Mouse (Mus musculus): ENCODE data around the gene Cib1. TPM values are rescaled to one million over a fixed set of nuclear protein-coding genes. Genes with fewer than 3 reads are reported as not detected.

Gene Cib1
- polyA plus RNA-seq, 1 experiment = 25.7 TPM

- DNase-seq (ENCODE audit: low read depth) = no peak
- TF ChIP-seq CTCF (IDR thresholded peaks at IDR 0.05; ENCODE audit: borderline replicate concordance, extremely low read depth, insufficient read depth, insufficient read length) (no peak), POLR2A (IDR thresholded peaks at IDR 0.05; ENCODE audit: borderline replicate concordance, extremely low read depth, insufficient read depth, insufficient read length, poor library complexity, severe bottlenecking) (no peak)
Measured at GRCm38 (mm10) chr7:80231971-80232488, 583 bp downstream of the Cib1 start.

GRCm38 (mm10) chr7:80230196-80230595 lies 2.4 kb downstream of the Cib1 start:
- DNase-seq (ENCODE audit: low read depth) = no peak
- TF ChIP-seq POLR2A (IDR thresholded peaks at IDR 0.05; ENCODE audit: borderline replicate concordance, extremely low read depth, insufficient read depth, insufficient read length, poor library complexity, severe bottlenecking) (no peak), CTCF (IDR thresholded peaks at IDR 0.05; ENCODE audit: borderline replicate concordance, extremely low read depth, insufficient read depth, insufficient read length) (no peak)

- no peak for TF ChIP-seq CTCF (IDR thresholded peaks at IDR 0.05; ENCODE audit: borderline replicate concordance, extremely low read depth, insufficient read depth, insufficient read length)
- no peak for TF ChIP-seq POLR2A (IDR thresholded peaks at IDR 0.05; ENCODE audit: borderline replicate concordance, extremely low read depth, insufficient read depth, insufficient read length, poor library complexity, severe bottlenecking)
- no peak for DNase-seq (ENCODE audit: low read depth)
Measured at GRCm38 (mm10) chr7:80227065-80227464, 5.5 kb downstream of the Cib1 start.

- no peak for DNase-seq (ENCODE audit: low read depth)
- TF ChIP-seq POLR2A (IDR thresholded peaks at IDR 0.05; ENCODE audit: borderline replicate concordance, extremely low read depth, insufficient read depth, insufficient read length, poor library complexity, severe bottlenecking) (no peak), CTCF (IDR thresholded peaks at IDR 0.05; ENCODE audit: borderline replicate concordance, extremely low read depth, insufficient read depth, insufficient read length) (no peak)
Measured at GRCm38 (mm10) chr7:80221179-80221750, 11.3 kb downstream of the Cib1 start.

GRCm38 (mm10) chr7:80220237-80220797 lies 12.3 kb downstream of the Cib1 start:
- DNase-seq (ENCODE audit: low read depth) = no peak
- TF ChIP-seq POLR2A (IDR thresholded peaks at IDR 0.05; ENCODE audit: borderline replicate concordance, extremely low read depth, insufficient read depth, insufficient read length, poor library complexity, severe bottlenecking) (no peak), CTCF (IDR thresholded peaks at IDR 0.05; ENCODE audit: borderline replicate concordance, extremely low read depth, insufficient read depth, insufficient read length) (no peak)

GRCm38 (mm10) chr7:80218666-80219065 lies 13.9 kb downstream of the Cib1 start:
- DNase-seq (ENCODE audit: low read depth) = no peak
- TF ChIP-seq POLR2A (IDR thresholded peaks at IDR 0.05; ENCODE audit: borderline replicate concordance, extremely low read depth, insufficient read depth, insufficient read length, poor library complexity, severe bottlenecking) (no peak), CTCF (IDR thresholded peaks at IDR 0.05; ENCODE audit: borderline replicate concordance, extremely low read depth, insufficient read depth, insufficient read length) (no peak)

GRCm38 (mm10) chr7:80216566-80216965 lies 16.0 kb downstream of the Cib1 start:
- DNase-seq (ENCODE audit: low read depth) = no peak
- TF ChIP-seq CTCF (IDR thresholded peaks at IDR 0.05; ENCODE audit: borderline replicate concordance, extremely low read depth, insufficient read depth, insufficient read length) (0 out of 2 replicates have a peak, but pooled peaks have one; percentile 6), POLR2A (IDR thresholded peaks at IDR 0.05; ENCODE audit: borderline replicate concordance, extremely low read depth, insufficient read depth, insufficient read length, poor library complexity, severe bottlenecking) (no peak)

- peak; percentile 93 for DNase-seq (ENCODE audit: low read depth)
- TF ChIP-seq CTCF (IDR thresholded peaks at IDR 0.05; ENCODE audit: borderline replicate concordance, extremely low read depth, insufficient read depth, insufficient read length) = peak; percentile 89
- no peak for TF ChIP-seq POLR2A (IDR thresholded peaks at IDR 0.05; ENCODE audit: borderline replicate concordance, extremely low read depth, insufficient read depth, insufficient read length, poor library complexity, severe bottlenecking)
Measured at GRCm38 (mm10) chr7:80215398-80215797, 17.2 kb downstream of the Cib1 start.

GRCm38 (mm10) chr7:80214459-80214858 lies 18.2 kb downstream of the Cib1 start:
- no peak for DNase-seq (ENCODE audit: low read depth)
- no peak for TF ChIP-seq CTCF (IDR thresholded peaks at IDR 0.05; ENCODE audit: borderline replicate concordance, extremely low read depth, insufficient read depth, insufficient read length)
- no peak for TF ChIP-seq POLR2A (IDR thresholded peaks at IDR 0.05; ENCODE audit: borderline replicate concordance, extremely low read depth, insufficient read depth, insufficient read length, poor library complexity, severe bottlenecking)

- no peak for DNase-seq (ENCODE audit: low read depth)
- no peak for TF ChIP-seq POLR2A (IDR thresholded peaks at IDR 0.05; ENCODE audit: borderline replicate concordance, extremely low read depth, insufficient read depth, insufficient read length, poor library complexity, severe bottlenecking)
- TF ChIP-seq CTCF (IDR thresholded peaks at IDR 0.05; ENCODE audit: borderline replicate concordance, extremely low read depth, insufficient read depth, insufficient read length) = no peak
Measured at GRCm38 (mm10) chr7:80213604-80214003, 19.0 kb downstream of the Cib1 start.

- DNase-seq (ENCODE audit: low read depth) = no peak
- TF ChIP-seq POLR2A (IDR thresholded peaks at IDR 0.05; ENCODE audit: borderline replicate concordance, extremely low read depth, insufficient read depth, insufficient read length, poor library complexity, severe bottlenecking) = no peak
- TF ChIP-seq CTCF (IDR thresholded peaks at IDR 0.05; ENCODE audit: borderline replicate concordance, extremely low read depth, insufficient read depth, insufficient read length) = no peak
Measured at GRCm38 (mm10) chr7:80210982-80211381, 21.6 kb downstream of the Cib1 start.

GRCm38 (mm10) chr7:80209669-80210068 lies 22.9 kb downstream of the Cib1 start:
- TF ChIP-seq CTCF (IDR thresholded peaks at IDR 0.05; ENCODE audit: borderline replicate concordance, extremely low read depth, insufficient read depth, insufficient read length) = no peak
- no peak for TF ChIP-seq POLR2A (IDR thresholded peaks at IDR 0.05; ENCODE audit: borderline replicate concordance, extremely low read depth, insufficient read depth, insufficient read length, poor library complexity, severe bottlenecking)
- DNase-seq (ENCODE audit: low read depth) = no peak
